Mouse (Mus musculus) mouse trophoblast stem cell (cell line): Measurements from ENCODE around the gene Psme2b.
"Not testable (repeated sequence)": the region's sequence is repeated elsewhere in the genome, so short reads cannot be mapped to it uniquely, and the experiment has no call there.

ENCODE experiments used
- in situ Hi-C, 2 experiments: fragments of 300-500 bp; cut with MseI, MboI; formaldehyde crosslinking; loops; 2 replicates in 1 of 2; 3 replicates in 1 of 2; pipeline ENCODE4 v1.15.1; 2025

The Psme2b gene

DNA sequence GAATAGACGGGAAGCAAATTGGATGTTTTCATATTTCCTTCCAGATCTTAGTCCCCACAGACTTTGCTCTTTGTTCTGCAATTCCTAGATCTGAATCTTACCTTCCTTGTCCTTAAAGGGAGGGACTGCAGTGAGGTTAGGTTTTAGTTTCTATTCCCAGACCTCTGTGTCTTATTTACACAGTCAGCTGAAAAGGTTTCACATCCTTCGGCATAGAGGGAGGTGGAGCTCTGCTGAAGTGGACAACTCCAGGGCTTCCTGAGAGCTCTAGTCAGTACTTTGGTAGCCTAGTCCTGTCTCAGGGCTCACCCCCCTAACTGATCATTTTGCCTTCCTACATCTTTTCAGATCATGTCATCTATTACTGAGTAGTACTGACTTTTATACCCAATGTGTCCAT, 44.0 kb downstream of the Psme2b start, which contains the start of gene Gm5431:
Gm5431 (minus strand) TSS at position 194 of the 400 bp plus-strand sequence.
- in situ Hi-C loops, result no loop called here

DNA sequence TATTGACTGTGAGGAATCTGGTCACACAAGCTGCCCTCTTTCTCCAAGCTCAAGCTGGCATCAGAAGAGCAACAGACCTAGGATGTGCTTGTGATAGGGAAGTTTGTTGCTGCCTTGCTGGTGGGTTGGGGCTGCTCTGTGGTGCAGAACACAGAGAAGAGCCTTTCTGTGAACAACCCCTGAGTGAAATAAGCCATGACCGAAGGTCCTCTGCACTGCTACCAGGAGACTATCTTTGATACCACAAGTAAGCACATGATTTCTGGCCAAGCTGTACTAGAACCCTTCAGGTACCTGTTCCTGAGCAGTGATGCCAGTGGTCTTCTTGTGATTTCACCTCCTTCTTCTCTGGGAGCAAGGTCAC, 44.4 kb downstream of the Psme2b start:
- in situ Hi-C loops, result not testable (repeated sequence)

DNA sequence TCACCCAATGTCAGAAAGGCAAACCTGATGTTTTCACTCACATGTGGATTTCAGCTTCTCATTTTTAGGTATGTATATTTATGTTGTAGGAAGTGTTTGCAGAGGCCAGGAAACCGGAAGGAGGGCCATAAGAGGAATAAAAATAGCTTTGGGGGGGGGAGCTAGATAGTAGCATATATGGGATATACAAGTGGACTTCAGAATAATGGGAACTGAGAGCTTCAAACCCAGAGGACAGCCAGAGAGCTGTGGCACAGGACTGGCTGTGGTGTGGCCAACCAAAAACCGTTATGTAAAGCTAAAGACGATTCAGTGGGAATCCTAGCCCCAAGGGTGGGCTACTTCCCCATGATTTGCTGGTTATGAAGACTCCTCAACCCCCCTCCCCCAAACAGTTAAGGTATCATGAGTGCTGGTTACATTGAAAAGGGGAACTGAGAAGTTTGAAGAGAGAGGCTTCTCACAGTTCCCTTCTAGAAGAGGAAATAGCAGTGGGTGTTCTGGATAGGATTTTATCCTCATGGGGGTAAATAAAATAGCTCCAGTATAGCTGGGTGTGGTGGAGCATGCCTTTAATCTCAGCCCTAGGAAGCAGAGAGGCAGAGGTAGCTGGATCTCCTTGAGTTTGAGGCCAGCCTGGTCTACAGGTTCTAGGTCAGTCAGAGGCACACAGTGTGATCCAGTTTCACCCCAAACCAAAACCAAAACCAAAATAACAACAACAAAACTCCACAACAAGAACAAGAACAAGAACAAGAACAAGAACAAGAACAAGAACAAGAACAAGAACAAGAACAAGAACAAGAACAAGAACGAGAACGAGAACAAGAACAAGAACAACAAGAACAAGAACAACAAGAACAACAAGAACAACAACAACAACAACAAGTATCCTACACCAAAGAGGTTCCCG, 45.1 kb downstream of the Psme2b start:
- in situ Hi-C loops, result not testable (repeated sequence)

GRCm38 (mm10) chr11:48898812-48899431, 47.1 kb downstream of the Psme2b start:
- in situ Hi-C loops, result no loop called here
